Mouse (Mus musculus) embryonic facial prominence, embryonic 14.5 days (tissue): ENCODE results near the gene Gm4869. TPM values are rescaled to one million over a fixed set of nuclear protein-coding genes. Genes with fewer than 3 reads are reported as not detected.
A peak's percentile ranks its signal among the peaks of the same experiment; 100 is the strongest.

Experiments used
- ATAC-seq: fragments of 200-750 bp; cut with Nextera tagmentation; 2 replicates; pipeline ENCODE4 v1.8.0; 2017; ENCODE audit warnings: low read depth, moderate number of reproducible peaks, moderate TSS enrichment
- DNase-seq: peaks from one replicate; pipeline ENCODE4 v3.0.0-alpha.2; 2015; ENCODE audit warnings: low spot score
- H3K27ac ChIP-seq: fragments of 300-500 bp; sonication (generic); replicated peaks from 2 replicates; pipeline ENCODE4 v1.5.1; 2014; ENCODE audit warnings: low read depth, mild to moderate bottlenecking, low read length, moderate library complexity
- H3K27me3 ChIP-seq: fragments of 300-500 bp; sonication (generic); replicated peaks from 2 replicates; pipeline ENCODE4 v1.6.1; 2014; ENCODE audit warnings: low read length; ENCODE audit not compliant: control insufficient read depth, insufficient read depth
- H3K36me3 ChIP-seq: fragments of 300-500 bp; sonication (generic); 2 replicates; pipeline ENCODE4 v1.6.1; 2014; ENCODE audit warnings: low read length, mixed read lengths; ENCODE audit not compliant: control insufficient read depth, insufficient read depth
- H3K4me1 ChIP-seq: fragments of 300-500 bp; sonication (generic); 2 replicates; pipeline ENCODE4 v1.6.1; 2014; ENCODE audit warnings: antibody characterized with exemption, low read length; ENCODE audit not compliant: control insufficient read depth, insufficient read depth
- H3K4me2 ChIP-seq: fragments of 300-500 bp; sonication (generic); 2 replicates; pipeline ENCODE4 v1.6.1; 2014; ENCODE audit warnings: low read depth, mild to moderate bottlenecking, low read length, moderate library complexity, mixed read lengths
- H3K4me3 ChIP-seq: fragments of 300-500 bp; sonication (generic); 2 replicates; pipeline ENCODE4 v1.5.1; 2014; ENCODE audit warnings: low read depth, mild to moderate bottlenecking, low read length
- H3K9ac ChIP-seq: fragments of 300-500 bp; sonication (generic); 2 replicates; pipeline ENCODE4 v1.6.1; 2014; ENCODE audit warnings: low read depth, mild to moderate bottlenecking, low read length, moderate library complexity, mixed read lengths
- H3K9me3 ChIP-seq: fragments of 300-500 bp; sonication (generic); 2 replicates; pipeline ENCODE4 v1.6.1; 2016; ENCODE audit warnings: low read length; ENCODE audit not compliant: control insufficient read depth
- WGBS: fragments of 180-500 bp; shearing (Covaris S2); extraction: QIAGEN DNeasy Blood & Tissue Kit; methylation state at CpG from one replicate; pipeline ENCODE4 v1.1.7; 2014; 5-methylcytosine and 5-hydroxymethylcytosine counted together
- microRNA-seq: library from miRNA; unstranded; fragments of <30 nt; microRNA quantifications from one replicate; pipeline ENCODE4, GENCODE M21; 2016; ENCODE audit warnings: borderline number of aligned reads
- polyA plus RNA-seq: library from polyadenylated mRNA; unstranded; fragments of >200 nt; fragmentation: Nextera tagmentation; extraction: Ambion mirVana; gene quantifications from 2 replicates; pipeline ENCODE4 v1.2.1, GENCODE M21; 2014

Gm4869 gene
- polyA plus RNA-seq, 1 experiment from 2014 or later: 0.06 TPM

- H3K9me3 ChIP-seq: no peaks in the 10 kb centered on the region
- H3K4me1 ChIP-seq: no peaks in the 10 kb centered on the region
- ATAC-seq: no peak
- no peak overlapping the region for H3K27ac ChIP-seq
- H3K36me3 ChIP-seq: no peaks in the 10 kb centered on the region
- H3K27me3 ChIP-seq: no peaks in the 10 kb centered on the region
- no peak overlapping the region for H3K4me2 ChIP-seq
- DNase-seq: no peak
- H3K4me3 ChIP-seq: no peak overlapping the region
- WGBS: 48% methylated on average over 13 of the region's 13 CpGs
- H3K9ac ChIP-seq: no peak overlapping the region
These were observed 92.8 kb downstream of the Gm4869 start for GRCm38 (mm10) chr5:140538111-140538683.

GRCm38 (mm10) chr5:140540106-140540505, 94.7 kb downstream of the Gm4869 start:
- H3K27ac ChIP-seq: no peak overlapping the region
- WGBS: 11% methylated on average over 8 of the region's 8 CpGs

GRCm38 (mm10) chr5:140542811-140543575, 97.5 kb downstream of the Gm4869 start:
- 71% methylated on average over 9 of the region's 9 CpGs for WGBS

More at GRCm38 (mm10) chr5:140540106-140540505, 94.7 kb downstream of the Gm4869 start:
- no peaks in the 10 kb centered on the region for H3K27me3 ChIP-seq
- H3K4me2 ChIP-seq: no peak overlapping the region
- H3K9me3 ChIP-seq: no peaks in the 10 kb centered on the region
- no peaks in the 10 kb centered on the region for H3K4me1 ChIP-seq
- ATAC-seq (peak; percentile 77), DNase-seq (peak; percentile 76)
- no peak overlapping the region for H3K9ac ChIP-seq
- no peak overlapping the region for H3K4me3 ChIP-seq
- H3K36me3 ChIP-seq: no peaks in the 10 kb centered on the region

More at GRCm38 (mm10) chr5:140542811-140543575, 97.5 kb downstream of the Gm4869 start:
- no peak overlapping the region for H3K4me2 ChIP-seq
- ATAC-seq: no peak
- H3K36me3 ChIP-seq: no peaks in the 10 kb centered on the region
- H3K9ac ChIP-seq: no peak overlapping the region
- no peaks in the 10 kb centered on the region for H3K4me1 ChIP-seq
- no peaks in the 10 kb centered on the region for H3K9me3 ChIP-seq
- no peak overlapping the region for H3K27ac ChIP-seq
- DNase-seq: no peak
- H3K4me3 ChIP-seq: no peak overlapping the region
- H3K27me3 ChIP-seq: no peaks in the 10 kb centered on the region

Small RNA genes within 50 kb of the gene (microRNA-seq; reads per million reads assigned to microRNA genes)
- gene Mir7038: not detected

Other genes with a start within 250 kb of the Gm4869 start
- gene Mad1l1, start 124.1 kb upstream of the Gm4869 start, polyA plus RNA-seq: 38.0 and 44.3 TPM in 2 replicates
- gene Nudt1, start 124.0 kb upstream of the Gm4869 start, polyA plus RNA-seq: 33.1 and 35.2 TPM in 2 replicates
- 18.0 and 19.9 TPM in 2 replicates for gene Mrm2, start 113.7 kb upstream of the Gm4869 start, polyA plus RNA-seq
- 10.7 and 11.2 TPM in 2 replicates for gene Snx8, start 56.4 kb upstream of the Gm4869 start, polyA plus RNA-seq
- 130 and 143 TPM in 2 replicates for gene Eif3b, start 26.3 kb upstream of the Gm4869 start, polyA plus RNA-seq
- gene Chst12, start 59.9 kb downstream of the Gm4869 start, polyA plus RNA-seq: 25.1 and 25.4 TPM in 2 replicates
- not detected in 2 replicates for gene Grifin, start 119.4 kb downstream of the Gm4869 start, polyA plus RNA-seq
- 24.6 and 27.9 TPM in 2 replicates for gene Lfng, start 161.7 kb downstream of the Gm4869 start, polyA plus RNA-seq
- 47.5 and 50.5 TPM in 2 replicates for gene Ttyh3, start 203.4 kb downstream of the Gm4869 start, polyA plus RNA-seq